Mouse (Mus musculus): ENCODE data around the gene Bcas3. TPM values are rescaled to one million over a fixed set of nuclear protein-coding genes. Genes with fewer than 3 reads are reported as not detected.

Gene Bcas3
- total RNA-seq, 2 experiments from 2014 or later = 45.0 to 48.8 TPM

GRCm38 (mm10) chr11:85737893-85738292 lies 384.9 kb downstream of the Bcas3 start:
- DNase-seq (ENCODE audit: low spot score in 2 of 2) = no peak

- DNase-seq (ENCODE audit: low spot score in 2 of 2) = no peak
These were observed 385.6 kb downstream of the Bcas3 start for GRCm38 (mm10) chr11:85738585-85738984.

DNA sequence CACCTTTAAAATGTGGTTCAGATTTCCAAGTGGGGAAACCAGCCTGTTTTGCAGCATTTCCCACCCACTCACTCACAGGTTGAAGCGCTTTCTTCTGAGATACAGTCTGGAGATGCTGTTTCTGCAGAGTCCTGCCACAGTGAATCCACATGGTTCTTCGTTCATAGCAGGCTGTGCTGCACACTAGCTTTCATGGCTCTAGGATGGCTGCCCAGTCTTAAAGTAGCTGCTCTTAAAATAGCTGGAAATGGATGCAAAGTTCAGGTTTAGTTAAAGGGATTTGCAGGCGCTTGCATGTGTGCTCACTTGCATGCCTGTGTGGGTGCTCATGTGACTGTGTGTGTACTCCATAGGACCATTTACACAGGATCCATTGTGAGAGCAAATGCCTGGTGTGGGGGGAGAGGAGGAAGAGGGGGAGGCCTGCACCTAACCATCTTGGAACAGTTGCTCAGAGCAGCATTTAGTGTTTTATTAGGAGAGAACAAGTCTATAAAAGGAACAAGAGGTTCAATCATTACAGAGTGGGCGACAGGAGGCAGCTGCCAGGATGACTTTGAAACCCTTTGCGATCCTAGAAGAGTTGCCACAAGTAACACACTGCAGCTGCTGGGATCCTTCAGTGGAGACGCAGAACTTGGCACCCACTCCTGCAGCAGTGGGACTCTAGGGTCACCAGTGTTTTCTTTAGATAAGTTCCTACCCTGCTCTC lies 386.5 kb downstream of the Bcas3 start:
- DNase-seq (ENCODE audit: low spot score in 2 of 2) = no peak

- DNase-seq (ENCODE audit: low spot score in 2 of 2) = no peak
These were observed 393.4 kb downstream of the Bcas3 start for GRCm38 (mm10) chr11:85746373-85746772.

- DNase-seq (ENCODE audit: low spot score in 2 of 2) = no peak
These were observed 395.9 kb downstream of the Bcas3 start for GRCm38 (mm10) chr11:85748891-85749290.

- no peak for DNase-seq (ENCODE audit: low spot score in 2 of 2)
These were observed 398.2 kb downstream of the Bcas3 start for GRCm38 (mm10) chr11:85751171-85751570.

- DNase-seq (ENCODE audit: low spot score in 2 of 2) = peak in 1 of 2 experiments; percentile 31
These were observed 401.9 kb downstream of the Bcas3 start for GRCm38 (mm10) chr11:85754631-85755502.

DNA sequence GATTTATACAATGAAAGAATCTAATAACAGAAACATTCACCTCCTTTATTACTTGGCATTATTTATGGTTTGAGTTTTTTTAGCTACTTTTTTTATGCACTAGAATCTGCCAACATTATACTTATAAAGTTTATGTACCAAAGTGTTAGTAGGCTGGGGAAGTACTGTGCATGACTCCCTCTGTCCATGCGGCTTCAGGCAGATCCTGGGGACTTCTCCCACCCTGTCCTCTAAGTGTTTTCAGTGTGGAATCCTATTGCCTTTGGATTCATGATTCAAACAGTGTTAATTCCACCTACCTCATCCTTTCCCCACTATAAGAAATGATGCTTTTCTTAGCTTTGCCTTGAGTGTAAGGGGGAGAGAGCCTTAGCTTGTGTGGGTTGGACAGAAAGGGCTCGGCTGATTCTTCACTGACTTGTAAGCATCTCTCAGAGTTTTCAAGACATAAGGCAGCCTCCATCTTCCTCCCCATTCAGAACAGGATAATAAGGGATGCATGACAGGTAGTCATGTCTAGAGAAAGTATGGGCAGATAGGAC lies 402.6 kb downstream of the Bcas3 start:
- DNase-seq (ENCODE audit: low spot score in 2 of 2) = no peak

GRCm38 (mm10) chr11:85758891-85759290 lies 405.9 kb downstream of the Bcas3 start:
- no peak for DNase-seq (ENCODE audit: low spot score in 2 of 2)

DNA sequence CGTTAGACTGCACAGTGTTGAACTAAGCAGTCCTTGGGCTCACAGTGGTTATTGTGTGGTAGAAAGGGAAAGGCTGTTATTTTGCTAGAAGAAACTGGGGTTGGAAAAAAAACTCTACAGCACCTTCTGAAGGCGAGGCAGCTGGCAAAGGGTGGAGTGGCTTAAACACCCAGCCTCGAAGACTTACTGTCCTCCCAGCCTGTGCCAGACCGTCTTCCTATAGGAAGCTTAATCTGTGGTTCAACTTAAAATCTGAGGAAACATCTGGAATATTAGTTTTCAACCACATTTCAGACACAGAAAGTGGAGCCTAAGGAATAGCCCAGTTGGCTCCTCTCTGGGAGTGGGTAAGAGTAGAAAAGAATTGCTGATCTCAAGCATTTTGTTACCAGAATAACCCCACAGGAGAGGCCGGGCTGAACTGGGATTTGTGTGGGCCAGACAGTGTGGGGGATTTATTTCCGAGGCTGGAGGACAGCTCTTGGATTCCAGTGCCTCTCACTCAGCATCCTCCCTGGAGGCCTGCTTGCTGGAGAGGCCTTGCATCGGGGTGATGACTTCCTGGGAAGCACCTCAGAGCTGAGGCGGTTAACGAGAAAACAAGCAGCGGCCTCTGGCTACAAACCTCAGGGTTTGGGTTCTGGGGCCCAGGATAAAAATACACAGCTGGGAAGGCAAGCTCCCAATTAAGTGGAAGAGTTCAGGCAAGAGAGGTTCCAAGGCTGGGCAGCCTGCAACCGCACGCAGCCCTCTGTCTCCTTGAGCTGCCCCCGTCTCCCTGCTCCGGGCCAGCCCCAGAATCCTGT lies 406.9 kb downstream of the Bcas3 start:
- no peak for DNase-seq (ENCODE audit: low spot score in 2 of 2)

DNA sequence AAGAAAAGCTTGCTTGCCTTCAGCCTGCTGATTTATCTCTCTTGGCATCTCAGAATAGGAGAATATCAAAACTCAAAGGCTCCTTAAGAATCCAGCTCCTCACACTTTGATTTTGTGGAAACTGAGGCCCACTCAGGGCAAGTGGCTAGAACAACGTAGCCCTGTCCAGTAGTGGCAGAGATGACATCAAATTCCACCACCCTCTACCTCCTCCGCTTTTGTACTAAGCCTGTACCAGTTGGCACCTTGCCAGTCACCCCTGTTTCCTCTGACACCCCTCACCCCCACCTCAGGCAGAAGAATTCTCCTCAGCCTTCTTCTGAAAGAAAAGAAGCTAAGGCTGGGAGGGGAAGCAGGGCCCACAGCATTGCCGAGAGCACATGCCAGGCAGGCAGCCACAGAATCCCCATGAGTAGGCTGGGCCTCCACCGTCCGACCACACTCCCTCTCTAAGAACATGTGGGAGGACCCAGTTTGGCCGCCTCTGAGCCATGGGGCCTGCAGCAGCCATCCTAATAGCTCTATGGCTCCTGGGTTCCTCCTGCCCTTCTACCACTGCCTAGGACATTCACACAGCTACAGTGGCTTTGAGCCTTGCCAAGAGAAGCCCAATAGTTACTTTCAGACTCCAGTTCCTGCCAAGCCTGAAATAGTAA lies 407.6 kb downstream of the Bcas3 start:
- DNase-seq (ENCODE audit: low spot score in 2 of 2) = peak; percentile 17 to 36

DNA sequence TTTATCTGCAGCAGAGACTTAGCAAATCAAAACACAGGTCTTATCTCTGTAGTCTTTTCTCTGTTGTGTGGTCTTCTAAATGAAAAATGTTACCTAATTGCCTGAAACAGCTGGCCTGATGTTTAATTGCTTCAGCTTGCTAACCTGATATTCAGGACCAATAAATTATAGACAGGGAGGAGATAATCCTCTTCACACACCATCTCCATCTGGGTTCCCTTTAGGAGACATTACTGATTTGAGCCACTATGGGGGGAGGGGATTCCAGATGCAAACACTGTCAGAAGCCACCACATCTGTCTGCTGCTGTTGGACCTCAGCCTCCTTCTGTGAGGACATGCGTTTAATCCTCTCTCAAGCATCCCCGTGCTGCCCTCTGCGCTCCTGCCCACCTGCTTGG lies 408.2 kb downstream of the Bcas3 start:
- no peak for DNase-seq (ENCODE audit: low spot score in 2 of 2)

GRCm38 (mm10) chr11:85763655-85764054 lies 410.7 kb downstream of the Bcas3 start:
- no peak for DNase-seq (ENCODE audit: low spot score in 2 of 2)

DNA sequence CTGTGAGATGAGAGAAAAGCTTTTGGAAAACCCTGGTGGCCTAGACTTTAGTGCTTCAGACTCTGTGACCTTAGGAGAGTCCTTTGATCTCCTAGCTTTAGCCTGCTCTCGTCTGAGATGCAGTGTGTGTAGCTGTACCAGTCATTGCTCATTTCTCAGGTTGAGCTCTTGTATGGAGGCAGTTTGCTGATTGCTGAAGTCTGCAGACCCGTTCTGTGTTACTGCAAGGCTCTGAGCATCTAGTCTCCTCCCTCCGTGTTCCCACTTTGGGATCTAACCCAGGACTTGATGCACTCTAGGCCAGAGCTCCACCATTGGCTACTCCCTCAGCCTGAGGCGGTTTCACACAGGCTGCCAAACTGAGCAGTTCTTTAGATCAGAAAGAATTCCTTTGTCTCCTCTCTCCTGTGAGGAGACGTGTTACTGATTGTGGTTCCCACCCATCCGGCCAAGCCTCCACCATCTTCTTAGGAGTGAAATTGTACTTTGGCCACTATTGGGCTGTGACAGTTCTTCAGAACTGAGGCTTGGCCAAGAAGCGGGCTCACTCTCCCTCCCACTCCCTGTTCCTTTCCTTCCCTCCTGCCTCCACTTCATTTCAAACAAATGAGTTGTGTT lies 413.2 kb downstream of the Bcas3 start:
- no peak for DNase-seq (ENCODE audit: low spot score in 2 of 2)

DNA sequence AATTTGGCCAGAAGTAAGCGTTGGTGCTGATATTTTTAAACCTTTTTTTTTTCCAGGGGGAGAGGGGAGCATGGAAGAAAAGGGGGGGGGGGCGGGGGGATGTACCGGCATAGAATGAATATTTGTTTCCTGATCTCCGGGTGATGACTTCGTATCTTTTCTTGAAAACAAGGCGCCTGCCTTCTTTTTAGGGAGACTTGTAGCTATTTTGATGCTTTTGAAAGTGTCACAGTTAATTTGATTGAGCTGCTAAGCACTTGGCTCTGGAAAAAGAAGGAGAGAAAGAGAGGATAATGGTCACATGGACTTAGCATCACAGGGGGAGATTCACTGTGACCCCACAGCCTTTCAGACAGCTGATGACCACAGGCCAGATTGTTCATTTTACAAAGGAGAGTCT lies 413.8 kb downstream of the Bcas3 start:
- DNase-seq (ENCODE audit: low spot score in 2 of 2) = no peak

GRCm38 (mm10) chr11:85769740-85770139 lies 416.8 kb downstream of the Bcas3 start:
- no peak for DNase-seq (ENCODE audit: low spot score in 2 of 2)

- DNase-seq (ENCODE audit: low spot score in 2 of 2) = no peak
These were observed 420.4 kb downstream of the Bcas3 start for GRCm38 (mm10) chr11:85773391-85773790.

GRCm38 (mm10) chr11:85774707-85775106 lies 421.7 kb downstream of the Bcas3 start:
- DNase-seq (ENCODE audit: low spot score in 2 of 2) = no peak

- DNase-seq (ENCODE audit: low spot score in 2 of 2) = no peak
These were observed 422.5 kb downstream of the Bcas3 start for GRCm38 (mm10) chr11:85775492-85775891.

DNA sequence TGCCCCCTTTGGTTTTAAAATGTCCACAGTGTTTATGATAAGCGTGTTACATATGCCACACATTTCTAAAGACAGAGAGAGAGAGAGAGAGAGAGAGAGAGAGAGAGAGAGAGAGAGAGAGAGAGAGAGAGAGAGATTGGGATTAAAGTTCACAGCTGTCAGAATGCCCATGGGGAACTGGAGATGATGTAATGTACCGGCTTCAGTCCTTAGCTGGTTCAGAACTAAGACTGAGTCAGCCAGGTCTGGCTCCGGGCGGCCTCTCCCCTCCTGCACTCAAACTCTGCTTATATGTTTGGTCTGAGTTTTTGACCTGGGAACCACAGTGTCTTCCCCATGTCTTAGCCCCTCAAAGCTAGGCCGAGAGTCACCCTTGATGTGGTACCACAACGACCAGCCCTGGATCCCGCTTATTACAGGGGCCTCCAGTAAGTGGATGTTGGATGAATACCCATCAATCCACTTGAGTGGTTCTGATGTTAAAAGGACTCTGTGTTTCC lies 423.9 kb downstream of the Bcas3 start:
- DNase-seq (ENCODE audit: low spot score in 2 of 2) = no peak

Data from layer of hippocampus, postnatal 10 days (tissue).